Mouse (Mus musculus) embryonic facial prominence, embryonic 10.5 days (tissue): ENCODE results near the gene Arntl. TPM values are rescaled to one million over a fixed set of nuclear protein-coding genes. Genes with fewer than 3 reads are reported as not detected.

Source experiments
- DNase-seq: peaks from one replicate; pipeline ENCODE4 v3.0.0-alpha.2; 2017; ENCODE audit warnings: low spot score
- H3K27ac ChIP-seq: fragments of 300-500 bp; sonication (generic); replicated peaks from 2 replicates; pipeline ENCODE4 v1.5.1; 2016; ENCODE audit warnings: mild to moderate bottlenecking
- H3K27me3 ChIP-seq: fragments of 300-500 bp; sonication (generic); replicated peaks from 2 replicates; pipeline ENCODE4 v1.6.1; 2016; ENCODE audit warnings: low read depth, mild to moderate bottlenecking; ENCODE audit not compliant: poor library complexity, severe bottlenecking
- H3K36me3 ChIP-seq: fragments of 300-500 bp; sonication (generic); replicated peaks from 2 replicates; pipeline ENCODE4 v1.6.1; 2016; ENCODE audit warnings: mild to moderate bottlenecking, moderate library complexity
- H3K4me1 ChIP-seq: fragments of 300-500 bp; sonication (generic); 2 replicates; pipeline ENCODE4 v1.6.1; 2016
- H3K4me3 ChIP-seq: fragments of 300-500 bp; sonication (generic); 2 replicates; pipeline ENCODE4 v1.5.1; 2016; ENCODE audit warnings: mild to moderate bottlenecking, moderate library complexity
- H3K9me3 ChIP-seq: fragments of 300-500 bp; sonication (generic); 2 replicates; pipeline ENCODE4 v1.6.1; 2016; ENCODE audit warnings: mild to moderate bottlenecking
- WGBS: fragments of 180-500 bp; shearing (Covaris S2); methylation state at CpG from one replicate; pipeline ENCODE4 v1.1.7; 2016; 5-methylcytosine and 5-hydroxymethylcytosine counted together
- polyA plus RNA-seq: library from polyadenylated mRNA; unstranded; fragments of >200 nt; fragmentation: Nextera tagmentation; extraction: Ambion mirVana; gene quantifications from 2 replicates; pipeline ENCODE4 v1.2.1, GENCODE M21; 2016

Arntl gene
- polyA plus RNA-seq, 1 experiment from 2014 or later: 8.5 TPM

DNA sequence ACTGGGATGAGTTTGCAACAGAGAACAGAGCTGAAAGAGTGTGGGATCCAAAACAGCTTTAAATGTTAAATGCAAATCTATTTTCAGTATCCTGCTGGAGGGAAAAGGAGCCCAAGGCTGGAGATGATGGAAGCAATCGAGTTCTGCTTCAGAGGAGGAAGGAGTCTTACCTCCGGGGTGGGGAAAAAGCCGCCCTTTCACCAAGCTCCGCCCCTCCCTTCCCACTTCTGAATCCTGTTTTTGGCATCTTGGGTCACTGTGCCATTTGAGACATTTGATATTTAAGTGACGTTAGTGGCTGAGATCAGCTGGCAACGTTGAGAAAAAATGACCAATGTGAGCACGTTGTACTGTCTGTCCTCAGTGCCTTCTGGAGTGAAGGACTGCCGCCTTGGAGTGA, 8.9 kb downstream of the Arntl start:
- H3K27me3 ChIP-seq: peaks cover 16% of the 10 kb centered on the region
- DNase-seq: no peak
- H3K4me1 ChIP-seq: peaks cover 22% of the 10 kb centered on the region
- H3K4me3 ChIP-seq: no peak overlapping the region
- 54% methylated on average over 8 of the region's 8 CpGs for WGBS
- no peaks in the 10 kb centered on the region for H3K36me3 ChIP-seq
- H3K9me3 ChIP-seq: no peaks in the 10 kb centered on the region
- H3K27ac ChIP-seq: no peak overlapping the region

DNA sequence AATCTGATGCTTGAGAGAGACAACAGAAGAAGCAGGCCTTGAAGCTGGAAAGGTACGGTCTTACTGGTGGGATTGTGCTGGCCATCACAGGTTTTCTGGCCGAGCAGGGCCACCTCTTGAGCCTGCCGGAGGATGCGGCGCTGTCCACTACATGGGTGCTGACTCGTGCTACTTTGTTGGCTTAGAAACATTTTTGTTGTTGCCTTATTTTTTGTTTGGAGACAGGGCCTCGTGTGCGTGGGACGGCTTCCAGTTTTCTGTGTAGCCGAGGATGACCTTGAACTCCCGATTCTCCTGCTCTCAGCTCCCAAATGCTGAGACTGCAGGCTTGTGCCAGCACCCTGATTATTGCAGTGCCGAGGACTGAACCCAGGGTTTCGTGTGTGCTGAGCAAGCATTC, 12.2 kb downstream of the Arntl start:
- H3K9me3 ChIP-seq: no peaks in the 10 kb centered on the region
- 0 out of 2 replicates have a peak, but pooled peaks cover under 1% of the 10 kb centered on the region for H3K27me3 ChIP-seq
- H3K4me3 ChIP-seq: no peak overlapping the region
- H3K27ac ChIP-seq: no peak overlapping the region
- peak; percentile 54 for DNase-seq
- 67% methylated on average over 13 of the region's 13 CpGs for WGBS
- H3K4me1 ChIP-seq: peaks cover 21% of the 10 kb centered on the region
- no peaks in the 10 kb centered on the region for H3K36me3 ChIP-seq

DNA sequence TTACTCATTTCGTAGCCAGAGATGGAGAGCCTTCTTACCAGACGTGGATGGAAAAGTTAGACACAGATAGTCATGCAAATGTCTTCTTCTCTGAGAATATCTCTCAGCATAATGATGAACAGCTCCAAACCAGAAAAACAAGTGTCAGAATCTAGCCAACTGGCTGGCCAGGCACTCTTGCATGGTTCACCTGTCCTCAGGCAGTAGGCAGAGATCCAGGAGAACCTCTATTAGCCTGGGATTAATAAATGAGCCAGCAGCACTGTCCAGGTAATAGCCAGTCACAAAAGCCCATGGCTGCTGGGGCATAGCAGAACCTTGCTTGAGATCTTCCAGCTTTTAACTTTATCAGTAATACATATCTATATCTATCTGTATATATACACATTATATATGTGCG, 12.6 kb downstream of the Arntl start:
- WGBS: 82% methylated on average over 3 of the region's 3 CpGs
- H3K27ac ChIP-seq: no peak overlapping the region

GRCm38 (mm10) chr7:113220691-113221238, 13.5 kb downstream of the Arntl start:
- 80% methylated on average over 6 of the region's 6 CpGs for WGBS
- no peak for DNase-seq
- Histone ChIP-seq H3K4me1 (peaks cover 13% of the 10 kb centered on the region), H3K27ac (no peak overlapping the region), H3K36me3 (no peaks in the 10 kb centered on the region), H3K4me3 (no peak overlapping the region), H3K27me3 (no peaks in the 10 kb centered on the region), H3K9me3 (no peaks in the 10 kb centered on the region)

More for the DNA sequence above, 12.6 kb downstream of the Arntl start:
- Histone ChIP-seq H3K27me3 (no peaks in the 10 kb centered on the region), H3K36me3 (no peaks in the 10 kb centered on the region), H3K4me1 (peaks cover 20% of the 10 kb centered on the region), H3K9me3 (no peaks in the 10 kb centered on the region), H3K4me3 (no peak overlapping the region)
- DNase-seq: no peak

DNA sequence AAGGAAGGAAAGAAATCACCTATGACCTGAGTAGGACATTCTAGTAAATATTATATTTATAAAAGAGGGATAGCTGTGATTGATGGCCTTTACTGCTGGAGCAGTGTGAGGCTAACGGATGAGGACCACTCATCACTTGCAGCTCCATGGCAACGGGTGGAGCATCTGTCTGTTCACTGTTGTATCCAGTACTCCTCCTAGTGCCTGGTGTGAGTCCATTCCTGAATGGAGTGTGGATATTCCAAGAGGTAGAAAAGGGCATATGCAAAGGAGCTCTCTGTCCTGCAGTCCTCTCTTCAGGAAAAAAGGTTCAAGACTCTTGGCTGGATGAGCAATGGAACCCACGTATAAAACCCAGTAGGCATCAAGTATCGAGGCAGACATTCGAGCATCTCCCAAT, 15.6 kb downstream of the Arntl start:
- H3K27ac ChIP-seq: no peak overlapping the region
- DNase-seq: no peak
- H3K4me3 ChIP-seq: no peak overlapping the region
- H3K9me3 ChIP-seq: no peaks in the 10 kb centered on the region
- 86% methylated on average over 5 of the region's 5 CpGs for WGBS
- no peaks in the 10 kb centered on the region for H3K27me3 ChIP-seq
- no peaks in the 10 kb centered on the region for H3K36me3 ChIP-seq
- H3K4me1 ChIP-seq: peaks cover 7% of the 10 kb centered on the region

DNA sequence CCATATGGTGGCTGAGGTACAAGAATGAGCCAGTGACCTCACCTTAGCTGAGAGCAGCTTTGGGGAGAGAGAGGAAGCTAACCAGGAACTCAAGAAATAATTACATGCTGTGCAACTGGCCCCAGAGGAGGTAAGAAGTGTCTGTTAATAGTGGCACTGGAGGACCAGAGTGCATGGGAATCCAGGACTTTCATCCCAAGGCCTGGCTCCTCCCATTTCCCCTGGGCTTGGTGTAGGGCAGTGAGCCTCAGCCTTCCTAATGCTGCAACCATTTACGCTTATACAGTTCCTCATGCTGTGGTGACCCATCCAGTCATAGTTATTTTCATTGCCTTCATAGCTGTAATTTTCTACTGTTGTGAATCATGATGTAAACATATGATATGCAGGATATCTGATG, 17.4 kb downstream of the Arntl start:
- Histone ChIP-seq H3K27ac (no peak overlapping the region), H3K36me3 (no peaks in the 10 kb centered on the region), H3K4me1 (peaks cover 19% of the 10 kb centered on the region), H3K4me3 (no peak overlapping the region), H3K9me3 (no peaks in the 10 kb centered on the region), H3K27me3 (no peaks in the 10 kb centered on the region)
- 89% methylated on average over 1 of the region's 1 CpGs for WGBS
- no peak for DNase-seq

GRCm38 (mm10) chr7:113228498-113228897, 21.2 kb downstream of the Arntl start:
- H3K4me1 ChIP-seq: peaks cover 22% of the 10 kb centered on the region
- no peak for DNase-seq
- no peak overlapping the region for H3K27ac ChIP-seq
- no peaks in the 10 kb centered on the region for H3K36me3 ChIP-seq
- WGBS: 79% methylated on average over 6 of the region's 6 CpGs
- H3K27me3 ChIP-seq: no peaks in the 10 kb centered on the region
- no peaks in the 10 kb centered on the region for H3K9me3 ChIP-seq
- H3K4me3 ChIP-seq: no peak overlapping the region

GRCm38 (mm10) chr7:113236135-113236534, 28.9 kb downstream of the Arntl start:
- WGBS: 94% methylated on average over 8 of the region's 8 CpGs
- no peak overlapping the region for H3K27ac ChIP-seq
- no peaks in the 10 kb centered on the region for H3K36me3 ChIP-seq
- no peak overlapping the region for H3K4me3 ChIP-seq
- H3K9me3 ChIP-seq: no peaks in the 10 kb centered on the region
- no peaks in the 10 kb centered on the region for H3K27me3 ChIP-seq
- no peak for DNase-seq
- no peaks in the 10 kb centered on the region for H3K4me1 ChIP-seq

DNA sequence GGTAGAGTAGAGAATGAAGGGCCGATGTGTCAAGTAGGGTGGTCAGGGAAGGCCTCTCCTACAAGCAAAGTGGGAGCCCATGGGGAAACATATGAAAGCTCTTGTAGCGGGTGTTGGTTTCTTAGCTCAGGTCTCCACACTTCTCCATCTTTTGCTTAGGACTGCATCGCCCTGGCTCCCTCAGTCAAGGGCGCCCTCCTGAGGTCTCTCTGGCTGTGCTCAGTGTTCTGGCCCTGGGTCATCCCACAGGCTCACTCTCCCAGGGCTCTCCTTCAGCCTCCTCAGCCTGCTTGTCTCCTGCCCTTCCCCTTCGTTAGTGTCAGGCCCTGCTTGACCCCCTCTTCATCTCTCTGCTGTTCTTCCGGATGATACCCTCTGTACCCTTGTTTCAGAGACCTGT, 31.1 kb downstream of the Arntl start:
- H3K36me3 ChIP-seq: no peaks in the 10 kb centered on the region
- WGBS: 74% methylated on average over 6 of the region's 6 CpGs
- H3K4me1 ChIP-seq: 0 out of 2 replicates have a peak, but pooled peaks cover 3% of the 10 kb centered on the region
- no peak overlapping the region for H3K27ac ChIP-seq
- no peaks in the 10 kb centered on the region for H3K9me3 ChIP-seq
- no peak overlapping the region for H3K4me3 ChIP-seq
- no peak for DNase-seq
- H3K27me3 ChIP-seq: no peaks in the 10 kb centered on the region

- H3K27ac ChIP-seq: no peak overlapping the region
- H3K36me3 ChIP-seq: no peaks in the 10 kb centered on the region
- no peak overlapping the region for H3K4me3 ChIP-seq
- H3K9me3 ChIP-seq: no peaks in the 10 kb centered on the region
- H3K4me1 ChIP-seq: 0 out of 2 replicates have a peak, but pooled peaks cover 3% of the 10 kb centered on the region
- WGBS: 82% methylated on average over 4 of the region's 4 CpGs
- no peaks in the 10 kb centered on the region for H3K27me3 ChIP-seq
- no peak for DNase-seq
These were observed 32.3 kb downstream of the Arntl start for GRCm38 (mm10) chr7:113239448-113240130.

- H3K36me3 ChIP-seq: no peaks in the 10 kb centered on the region
- H3K9me3 ChIP-seq: no peaks in the 10 kb centered on the region
- WGBS: 90% methylated on average over 1 of the region's 1 CpGs
- DNase-seq: no peak
- H3K27ac ChIP-seq: no peak overlapping the region
- no peak overlapping the region for H3K4me3 ChIP-seq
- peaks cover 6% of the 10 kb centered on the region; the same call in 1 of the 2 replicates for H3K4me1 ChIP-seq
- no peaks in the 10 kb centered on the region for H3K27me3 ChIP-seq
These were observed 33.2 kb downstream of the Arntl start for GRCm38 (mm10) chr7:113240438-113240837.

DNA sequence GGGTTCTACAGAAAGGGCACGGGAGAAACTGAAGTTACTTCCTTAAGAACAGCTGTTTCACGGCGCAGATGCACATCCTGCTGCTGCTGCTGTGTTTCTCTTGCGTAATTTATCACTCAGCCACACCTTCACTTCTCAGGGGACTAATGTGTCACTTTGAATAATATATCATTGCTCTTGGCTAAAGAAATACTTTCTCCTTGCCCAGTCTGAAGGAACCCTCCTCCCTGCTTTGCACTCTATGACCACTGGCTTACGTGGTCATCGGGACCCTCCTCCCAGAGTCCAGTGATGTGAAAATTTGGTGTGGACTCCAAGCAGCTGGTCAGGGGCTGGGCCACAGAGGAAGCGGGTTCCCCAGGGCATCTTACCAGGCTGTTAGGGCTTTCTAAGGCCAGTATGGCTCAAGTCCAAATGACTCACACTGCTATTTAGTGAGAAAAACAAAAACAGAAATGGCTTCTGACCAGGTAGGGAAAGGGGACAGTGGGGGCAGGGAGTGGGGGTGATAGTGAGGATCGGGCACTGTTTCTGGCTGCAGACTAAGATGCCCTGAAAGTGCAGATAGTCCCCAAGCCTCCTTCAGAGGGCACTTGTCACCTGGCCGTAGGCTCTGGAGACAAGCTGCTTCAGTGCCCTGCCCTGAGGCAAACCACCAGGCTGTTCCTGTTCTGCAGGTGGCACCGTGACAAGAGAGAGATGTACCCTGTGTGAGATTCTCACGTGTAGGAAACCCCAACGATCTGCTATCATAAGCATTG, 34.8 kb downstream of the Arntl start:
- WGBS: 86% methylated on average over 12 of the region's 12 CpGs
- Histone ChIP-seq H3K27me3 (no peaks in the 10 kb centered on the region), H3K36me3 (no peaks in the 10 kb centered on the region), H3K4me3 (no peak overlapping the region), H3K9me3 (no peaks in the 10 kb centered on the region), H3K4me1 (peaks cover 6% of the 10 kb centered on the region; the same call in 1 of the 2 replicates), H3K27ac (no peak overlapping the region)
- DNase-seq: no peak

GRCm38 (mm10) chr7:113242688-113243087, 35.4 kb downstream of the Arntl start:
- WGBS: 89% methylated on average over 6 of the region's 6 CpGs
- no peak for DNase-seq
- peaks cover 6% of the 10 kb centered on the region; the same call in 1 of the 2 replicates for H3K4me1 ChIP-seq

More at GRCm38 (mm10) chr7:113242688-113243087, 35.4 kb downstream of the Arntl start:
- no peak overlapping the region for H3K27ac ChIP-seq
- no peaks in the 10 kb centered on the region for H3K27me3 ChIP-seq
- H3K4me3 ChIP-seq: no peak overlapping the region
- no peaks in the 10 kb centered on the region for H3K36me3 ChIP-seq
- H3K9me3 ChIP-seq: no peaks in the 10 kb centered on the region
